Mouse (Mus musculus): ENCODE data around the gene Draxin.

- TF ChIP-seq CTCF (IDR thresholded peaks at IDR 0.05; ENCODE audit: borderline replicate concordance, insufficient read depth, low read length) (no peak), POLR2A (IDR thresholded peaks at IDR 0.05; ENCODE audit: low read depth, low read length) (no peak)
Measured at GRCm38 (mm10) chr4:148071508-148071907, 59.0 kb downstream of the Draxin start.

Data from embryonic fibroblast, embryonic 13.5 days (primary cell).